Mouse (Mus musculus) gastrocnemius, adult 2 months (tissue): ENCODE results near the gene Actrt2. TPM values are rescaled to one million over a fixed set of nuclear protein-coding genes. Genes with fewer than 3 reads are reported as not detected.

Experiments used
- DNase-seq: peaks from one replicate; pipeline ENCODE4 v3.0.0; 2022
- H3K27ac ChIP-seq: fragments of 200-600 bp; 2 replicates; pipeline ENCODE4 v1.8.1; 2022; ENCODE audit warnings: mild to moderate bottlenecking
- H3K4me3 ChIP-seq: fragments of 200-600 bp; 2 replicates; pipeline ENCODE4 v1.8.1; 2022; ENCODE audit warnings: mild to moderate bottlenecking, moderate library complexity
- CTCF ChIP-seq: fragments of 200-600 bp; IDR thresholded peaks from 2 replicates; pipeline ENCODE4 v1.8.1; 2022; ENCODE audit warnings: antibody characterized with exemption, mild to moderate bottlenecking, moderate library complexity
- intact Hi-C: fragments of 180-260 bp; cut with DNase I; formaldehyde crosslinking; loops from one replicate; pipeline ENCODE4 v1.15.1; 2025
- total RNA-seq, 2 experiments: library from RNA; stranded (reverse); gene quantifications; 2 replicates each; pipeline ENCODE4 v1.2.3; 2021

The Actrt2 gene
- total RNA-seq, 2 experiments from 2014 or later = not detected

DNA sequence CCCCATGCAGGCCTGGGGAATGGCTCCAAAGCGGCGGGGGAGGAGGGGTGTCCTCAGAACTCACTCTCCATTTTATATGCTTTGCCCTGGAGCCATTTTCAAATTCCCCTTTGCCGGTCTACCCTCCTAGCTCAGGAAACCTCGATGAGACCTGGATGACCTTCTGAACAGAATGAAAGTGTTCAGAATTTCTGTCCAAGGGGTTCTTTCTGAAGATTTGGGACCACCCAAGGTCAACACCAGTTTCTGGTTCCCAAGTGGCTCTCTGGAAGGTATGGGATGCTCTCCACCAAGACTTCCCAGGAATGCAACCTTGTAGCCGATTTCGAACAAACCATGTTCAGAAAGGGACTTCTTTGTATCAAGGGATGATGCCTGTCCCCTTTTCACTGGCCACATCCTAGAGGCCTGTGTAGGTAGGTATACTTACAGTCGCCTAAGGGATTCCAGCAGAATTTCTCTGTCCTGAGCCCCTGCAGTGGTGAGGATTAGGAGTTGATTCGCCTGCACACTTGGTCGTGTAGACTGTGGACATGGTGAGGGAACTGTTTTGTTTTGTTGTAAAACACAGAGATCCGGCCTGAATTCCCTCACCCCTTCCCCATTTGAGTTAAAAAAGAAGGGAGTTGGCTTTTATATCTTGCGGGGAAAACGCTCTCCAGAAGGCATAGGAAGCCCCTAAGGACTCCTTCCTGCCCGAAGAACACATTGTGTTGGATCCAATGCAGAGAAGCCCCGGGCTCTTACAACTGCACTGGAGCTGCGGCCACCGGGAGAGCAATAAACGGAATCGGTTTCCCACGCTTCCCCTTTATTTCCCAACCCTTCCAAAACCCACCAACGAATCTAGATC is 27.0 kb downstream of the Actrt2 start:
- Histone ChIP-seq H3K4me3 (no peak overlapping the region), H3K27ac (no peak overlapping the region)
- intact Hi-C loops = no loop called here
- no peak for DNase-seq
- TF ChIP-seq CTCF = no peak

DNA sequence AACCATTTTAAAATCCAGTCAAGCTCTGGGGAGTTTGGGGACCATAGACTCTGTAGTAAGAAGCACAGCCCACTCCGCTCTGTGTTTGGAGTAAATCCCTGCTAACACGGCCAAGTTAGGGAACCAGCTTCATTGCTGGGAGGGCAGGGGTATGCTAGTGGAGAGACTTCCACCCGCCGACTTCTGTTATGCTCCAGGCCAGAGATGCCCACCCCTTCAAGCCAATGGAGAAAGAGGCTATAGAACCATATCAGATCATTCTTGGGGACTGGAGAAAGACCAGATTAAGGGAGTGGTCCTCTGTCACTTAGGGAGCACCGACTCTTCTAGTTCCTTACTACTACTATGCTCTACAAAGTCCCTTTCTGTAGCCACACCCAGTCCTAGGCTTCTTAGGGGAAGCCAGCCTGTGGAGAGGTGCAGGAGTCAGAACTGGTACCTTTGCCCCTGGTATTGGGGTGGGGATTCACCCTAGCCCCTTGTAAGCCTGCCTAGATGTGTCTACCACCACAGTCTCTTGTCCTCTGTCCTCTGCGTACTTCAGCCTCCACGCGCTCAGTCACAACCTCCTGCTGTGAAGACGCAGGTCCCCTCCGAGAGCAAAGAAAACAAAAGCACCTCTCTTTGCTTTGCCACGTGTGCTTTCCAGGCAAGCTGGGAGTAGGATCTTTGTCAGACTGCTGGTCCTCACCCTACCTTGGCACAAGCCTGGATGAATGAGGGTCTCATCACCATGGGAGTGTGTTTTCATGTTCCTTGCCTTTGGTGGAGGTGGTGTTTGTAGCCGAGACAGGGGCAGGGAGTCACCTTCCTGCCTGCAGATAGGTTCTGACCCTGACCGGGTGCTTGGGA is 27.9 kb downstream of the Actrt2 start:
- no peak for TF ChIP-seq CTCF
- H3K27ac ChIP-seq = no peak overlapping the region
- H3K4me3 ChIP-seq = peak overlapping the region; percentile 9
- intact Hi-C loops = no loop called here
- DNase-seq = no peak

DNA sequence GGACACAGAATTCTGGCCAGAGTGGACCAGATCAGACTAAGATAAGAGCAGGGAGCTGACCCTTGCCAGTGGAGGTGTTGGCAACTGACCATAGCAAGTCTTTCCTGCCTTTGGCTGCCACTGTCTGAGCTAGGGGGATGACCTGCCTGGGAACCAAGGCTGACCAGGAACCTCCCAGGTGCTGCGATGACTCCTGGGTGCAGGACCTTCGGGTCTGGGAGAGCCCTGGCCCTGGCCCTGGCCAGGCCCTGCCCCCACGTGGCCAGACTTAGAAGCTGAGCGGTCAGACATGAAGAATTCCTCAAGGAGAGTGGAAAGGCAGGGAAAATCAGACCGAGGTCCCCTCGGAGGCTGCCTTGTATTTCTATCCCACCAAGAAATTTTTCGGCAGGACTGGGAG is 28.5 kb downstream of the Actrt2 start:
- peak; percentile 44 for TF ChIP-seq CTCF
- H3K27ac ChIP-seq = no peak overlapping the region

DNA sequence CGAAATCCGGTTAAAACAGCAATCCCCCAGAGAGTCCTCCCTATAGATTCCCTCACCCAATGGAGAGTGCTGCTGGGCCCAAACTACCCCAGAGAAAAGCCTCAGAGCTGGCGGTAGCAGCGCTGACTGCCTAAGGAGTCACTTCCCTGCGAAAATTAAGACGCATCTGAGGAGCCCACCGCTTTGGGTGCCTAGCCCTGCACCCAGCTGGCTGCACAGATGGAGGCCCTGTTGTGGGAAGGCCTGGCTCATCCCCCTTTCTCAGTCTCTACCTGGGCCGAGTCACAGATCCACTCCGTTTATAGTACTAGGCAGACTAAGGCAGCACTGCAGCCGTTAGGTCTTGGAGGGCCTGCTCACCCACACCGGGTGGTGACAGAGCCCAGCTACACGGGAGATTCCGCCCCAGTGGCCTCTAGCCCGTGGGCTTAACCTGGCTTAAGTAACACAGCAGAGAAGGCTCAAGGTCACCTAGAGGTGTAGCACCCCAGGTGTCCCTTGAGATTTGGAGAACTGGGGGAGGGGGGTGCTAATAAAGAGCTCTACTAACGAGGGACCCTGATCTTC is 29.3 kb downstream of the Actrt2 start:
- no peak for TF ChIP-seq CTCF
- DNase-seq = no peak
- Histone ChIP-seq H3K4me3 (peak overlapping the region; percentile 81), H3K27ac (peak overlapping the region; percentile 74)
- intact Hi-C loops = no loop called here

More for the DNA sequence above, 28.5 kb downstream of the Actrt2 start:
- intact Hi-C loops = no loop called here
- H3K4me3 ChIP-seq = peak overlapping the region; percentile 17
- peak; percentile 48 for DNase-seq

DNA sequence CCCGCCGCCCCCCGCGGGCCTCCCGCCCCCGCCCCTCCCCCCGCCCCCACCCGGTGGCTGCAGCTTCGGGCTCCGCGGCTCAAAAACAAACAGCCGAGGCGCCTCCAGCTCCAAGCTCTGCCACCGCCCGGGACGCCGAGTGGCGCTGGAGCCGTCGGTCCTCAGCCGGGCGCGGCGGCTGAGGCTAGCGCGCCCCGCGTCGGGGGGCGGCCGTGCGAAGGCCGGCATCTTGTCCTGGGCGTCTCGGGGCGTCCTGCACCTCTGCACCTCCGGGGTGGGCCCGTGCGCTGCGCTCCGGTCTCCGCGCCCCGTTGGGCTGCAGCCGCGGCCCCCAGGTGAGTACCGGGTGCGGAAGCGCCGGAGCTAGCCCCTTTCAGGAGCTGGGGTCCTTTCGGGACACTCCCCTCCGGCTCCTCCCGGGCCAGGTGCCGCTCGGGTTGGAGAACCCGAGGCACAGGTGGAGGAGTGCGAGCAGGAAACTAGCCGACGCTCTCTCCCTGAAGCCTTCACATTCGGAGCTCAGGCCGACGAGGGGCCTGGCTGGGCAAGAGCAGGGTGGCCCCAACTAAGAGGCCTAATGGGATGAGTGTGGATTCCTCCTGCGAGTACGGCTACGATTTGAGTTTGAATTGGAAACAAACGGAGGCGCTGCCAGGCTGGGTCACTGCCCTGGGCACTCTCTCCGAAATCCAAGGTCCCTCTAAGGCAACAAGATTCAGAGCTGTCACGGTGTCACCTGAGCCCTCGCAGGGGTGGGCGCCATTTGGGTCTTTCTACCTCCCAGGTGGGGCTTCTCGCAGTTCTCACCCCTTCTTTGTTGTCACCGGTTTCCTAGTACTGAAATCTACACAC is 30.0 kb downstream of the Actrt2 start:
- peak; percentile 26 for DNase-seq
- no peak for TF ChIP-seq CTCF
- Histone ChIP-seq H3K4me3 (peak overlapping the region; percentile 81), H3K27ac (peak overlapping the region; percentile 74)
- intact Hi-C loops = no loop called here

DNA sequence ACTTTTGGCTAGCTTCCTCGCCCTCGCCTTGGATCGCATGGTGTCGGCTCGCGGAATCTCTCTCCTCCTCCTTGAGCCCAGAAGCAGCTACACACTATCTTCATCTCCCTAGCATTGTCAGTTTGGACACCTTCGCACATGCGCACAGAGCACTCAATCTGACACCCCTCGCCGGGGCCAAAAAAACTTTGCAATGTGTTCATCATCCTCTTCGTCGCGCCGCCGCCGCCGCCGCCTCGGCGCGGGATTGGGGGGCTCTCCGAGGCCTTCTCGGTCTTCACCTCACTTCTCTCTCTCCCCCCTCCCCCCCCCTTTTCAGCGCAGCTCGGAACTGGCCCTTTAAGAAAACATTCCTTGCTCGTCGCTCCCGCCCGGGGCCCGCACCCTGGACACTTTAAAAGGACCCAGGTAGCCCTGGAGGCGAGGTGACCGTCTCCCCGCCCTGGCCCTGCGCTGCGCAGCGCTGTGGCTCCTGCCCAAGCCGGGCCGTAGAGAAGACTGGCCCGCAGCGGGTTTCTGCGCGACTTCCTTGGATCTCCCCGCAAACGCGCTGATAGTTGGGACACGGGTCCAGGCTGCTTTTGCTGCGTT is 30.9 kb downstream of the Actrt2 start, which contains the start of gene Prdm16:
Gene Prdm16, minus strand, starts transcription at position 153 of the 591 bp plus-strand sequence.
- H3K27ac ChIP-seq = peak within 1 kb of the TSS; percentile 81
- intact Hi-C loops = loop anchor here (1.0 kb wide), 1 partner anchor 188 kb away; no protein-coding TSS in a partner anchor
- no peak for TF ChIP-seq CTCF
- peak; percentile 53 for DNase-seq
- peak within 1 kb of the TSS; percentile 81 for H3K4me3 ChIP-seq

DNA sequence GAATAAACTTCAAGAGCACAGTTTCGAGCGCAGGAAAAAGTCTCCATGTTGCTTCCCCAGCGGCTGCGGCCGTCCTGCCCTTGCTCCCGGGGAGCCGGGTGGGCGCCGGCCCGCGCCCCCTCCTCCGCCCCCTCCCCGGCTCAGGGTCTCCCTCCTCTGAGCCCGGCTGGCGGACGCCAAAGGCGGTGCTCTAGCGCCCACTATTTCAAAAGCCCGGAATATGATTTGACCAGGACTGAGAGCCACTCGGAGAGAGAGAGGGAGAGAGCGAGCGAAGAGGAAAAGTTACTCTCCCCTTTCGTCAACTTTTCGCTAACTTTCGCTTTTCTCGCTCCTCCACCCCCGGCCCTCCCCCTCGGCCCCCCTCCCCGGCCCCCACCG is 31.6 kb downstream of the Actrt2 start:
- peak overlapping the region; percentile 81 for H3K4me3 ChIP-seq
- peak; percentile 47 for TF ChIP-seq CTCF
- H3K27ac ChIP-seq = peak overlapping the region; percentile 81
- peak; percentile 58 for DNase-seq
- intact Hi-C loops = loop anchor here (1.0 kb wide), 1 partner anchor 187 kb away; no protein-coding TSS in a partner anchor

DNA sequence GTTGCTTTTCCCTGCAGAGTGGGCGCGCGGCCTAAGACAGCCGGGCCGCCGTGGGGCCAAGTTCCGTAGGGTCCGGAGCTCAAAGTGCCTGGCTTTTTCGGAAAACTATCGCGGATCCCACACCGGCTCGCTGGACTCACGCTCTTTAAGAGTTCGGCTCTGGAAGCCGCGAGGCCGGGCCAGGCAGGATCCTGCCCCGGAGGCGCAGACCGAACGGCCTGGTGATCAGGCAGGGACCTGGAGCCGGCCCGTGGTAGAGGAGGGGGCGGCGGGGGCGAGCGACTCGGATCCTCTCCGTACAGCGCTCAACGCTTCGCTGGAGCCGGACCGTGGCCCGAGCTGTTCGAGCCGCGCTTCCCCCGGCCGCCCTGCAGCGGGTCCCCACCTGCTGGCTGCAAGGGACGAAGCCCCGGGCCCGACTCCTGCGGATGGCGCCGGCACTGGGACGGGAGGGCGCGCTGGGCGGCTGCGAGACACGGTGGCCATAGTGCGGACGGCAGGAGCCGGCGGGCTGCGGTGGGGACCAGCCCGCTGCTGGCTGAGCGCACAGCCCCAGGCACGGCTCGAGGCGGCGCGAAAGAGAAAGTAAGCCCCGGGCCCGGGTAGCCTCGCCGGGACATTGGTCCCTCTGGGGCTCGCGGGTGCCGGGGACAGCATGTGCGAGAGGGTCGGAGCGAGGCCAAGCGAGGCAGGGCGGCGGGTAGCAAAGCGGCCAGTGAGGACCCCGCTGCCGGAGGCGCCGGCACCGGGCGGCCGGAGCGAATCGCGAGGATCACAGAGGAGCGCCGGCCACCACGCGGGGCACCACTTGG is 32.2 kb downstream of the Actrt2 start:
- intact Hi-C loops = loop anchor here (1.0 kb wide), 1 partner anchor 186 kb away; no protein-coding TSS in a partner anchor
- peak; percentile 64 for DNase-seq
- H3K4me3 ChIP-seq = peak overlapping the region; percentile 81
- no peak for TF ChIP-seq CTCF
- H3K27ac ChIP-seq = peak overlapping the region; percentile 81

DNA sequence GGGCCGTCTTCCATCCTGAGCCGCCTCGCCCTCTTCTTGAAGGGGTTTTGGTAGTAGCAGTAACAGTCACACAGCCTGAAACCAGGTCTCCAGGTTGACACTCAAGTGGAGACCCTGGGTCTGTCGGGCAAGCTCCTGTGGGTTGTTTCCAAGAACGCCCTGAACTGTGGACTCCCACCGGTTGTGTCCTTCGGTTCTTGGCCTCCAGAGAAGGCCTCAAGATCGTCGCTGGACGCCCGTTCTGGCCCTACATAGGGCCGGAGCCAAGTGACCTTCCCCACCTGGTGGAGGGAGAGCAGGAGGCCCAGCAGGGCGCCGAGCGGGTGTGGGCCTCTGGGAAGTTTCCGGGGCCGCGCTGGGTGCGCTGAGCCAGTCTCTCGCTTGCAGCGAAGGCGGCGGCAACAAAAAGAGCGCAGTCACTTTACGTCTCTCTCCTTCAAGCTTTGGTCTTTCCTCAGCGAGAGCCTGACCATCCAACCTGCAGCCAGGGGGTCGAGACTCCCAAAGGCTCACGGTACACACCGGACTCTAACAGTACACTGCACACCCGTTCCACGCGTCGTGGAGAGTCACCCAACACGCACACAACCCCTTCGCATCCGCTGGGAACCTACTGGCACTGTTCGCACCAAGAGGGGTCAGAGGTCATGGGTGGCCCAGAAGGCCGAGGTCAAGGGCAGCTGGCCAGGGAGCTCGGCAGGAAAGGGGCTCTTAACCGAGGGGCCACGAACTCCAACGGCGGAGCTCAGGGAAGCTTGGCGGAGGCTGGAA is 33.0 kb downstream of the Actrt2 start:
- H3K4me3 ChIP-seq = peak overlapping the region; percentile 81
- intact Hi-C loops = no loop called here
- TF ChIP-seq CTCF = no peak
- H3K27ac ChIP-seq = peak overlapping the region; percentile 81
- DNase-seq = no peak

DNA sequence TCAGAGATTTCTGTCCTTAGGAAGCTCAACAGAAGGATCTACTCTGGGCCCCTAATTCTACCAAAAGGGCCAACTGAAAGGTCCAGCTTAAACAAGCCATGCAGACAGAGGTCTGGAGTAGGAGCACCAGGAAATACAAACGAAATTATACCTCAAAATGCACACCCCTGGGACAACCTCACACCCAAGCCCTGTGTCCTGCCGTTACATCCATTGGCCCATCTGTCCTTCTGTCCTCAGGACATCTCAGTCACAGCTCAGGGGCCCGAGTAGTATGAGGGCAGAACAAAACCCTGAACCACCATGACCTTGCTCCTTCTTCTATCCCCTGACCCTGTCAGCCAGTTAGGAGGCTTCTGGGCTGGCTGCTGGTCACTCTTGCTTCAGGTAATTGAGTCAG is 33.7 kb downstream of the Actrt2 start:
- no peak for TF ChIP-seq CTCF
- Histone ChIP-seq H3K4me3 (peak overlapping the region; percentile 81), H3K27ac (peak overlapping the region; percentile 81; the same call in 1 of the 2 replicates)
- intact Hi-C loops = no loop called here
- DNase-seq = no peak
